Mouse (Mus musculus) liver, embryonic 12.5 days (tissue): ENCODE measurements around the gene Pes1. TPM values are rescaled to one million over a fixed set of nuclear protein-coding genes. Genes with fewer than 3 reads are reported as not detected.

Experiments
- ATAC-seq: fragments of 200-750 bp; cut with Nextera tagmentation; 2 replicates; pipeline ENCODE4 v1.8.0; 2017; ENCODE audit warnings: moderate number of reproducible peaks, mild to moderate bottlenecking, moderate library complexity
- H3K27ac ChIP-seq: fragments of 300-500 bp; sonication (generic); 2 replicates; pipeline ENCODE4 v1.5.1; 2016; ENCODE audit warnings: mild to moderate bottlenecking
- H3K27me3 ChIP-seq: fragments of 300-500 bp; sonication (generic); replicated peaks from 2 replicates; pipeline ENCODE4 v1.6.1; 2016; ENCODE audit warnings: mild to moderate bottlenecking, moderate library complexity
- H3K36me3 ChIP-seq: fragments of 300-500 bp; sonication (generic); 2 replicates; pipeline ENCODE4 v1.6.1; 2016; ENCODE audit warnings: mild to moderate bottlenecking, moderate library complexity
- H3K4me1 ChIP-seq: fragments of 300-500 bp; sonication (generic); 2 replicates; pipeline ENCODE4 v1.6.1; 2016
- H3K4me2 ChIP-seq: fragments of 300-500 bp; sonication (generic); 2 replicates; pipeline ENCODE4 v1.6.1; 2016; ENCODE audit warnings: mild to moderate bottlenecking, moderate library complexity
- H3K4me3 ChIP-seq: fragments of 300-500 bp; sonication (generic); 2 replicates; pipeline ENCODE4 v1.5.1; 2016; ENCODE audit warnings: mild to moderate bottlenecking, moderate library complexity
- H3K9ac ChIP-seq: fragments of 300-500 bp; sonication (generic); 2 replicates; pipeline ENCODE4 v1.6.1; 2016; ENCODE audit warnings: mild to moderate bottlenecking, moderate library complexity
- H3K9me3 ChIP-seq: fragments of 300-500 bp; sonication (generic); replicated peaks from 2 replicates; pipeline ENCODE4 v1.6.1; 2016; ENCODE audit warnings: mild to moderate bottlenecking, moderate library complexity
- WGBS: fragments of 180-500 bp; shearing (Covaris S2); methylation state at CpG from one replicate; pipeline ENCODE4 v1.1.7; 2016; ENCODE audit not compliant: insufficient replicate concordance; 5-methylcytosine and 5-hydroxymethylcytosine counted together
- polyA plus RNA-seq: library from polyadenylated mRNA; unstranded; fragments of >200 nt; fragmentation: Nextera tagmentation; extraction: Ambion mirVana; gene quantifications from 2 replicates; pipeline ENCODE4 v1.2.1, GENCODE M21; 2016

The Pes1 gene
- polyA plus RNA-seq, result 72.0 and 74.0 TPM in 2 replicates

GRCm38 (mm10) chr11:3963610-3964415 is at the start of gene Pes1:
Gene Pes1, plus strand, starts transcription at chr11:3963975.
- Histone ChIP-seq H3K36me3 (peaks cover 26% of the 10 kb centered on the region), H3K4me2 (peak within 1 kb of the TSS; percentile 84), H3K4me1 (peaks cover 31% of the 10 kb centered on the region), H3K9me3 (no peaks in the 10 kb centered on the region), H3K4me3 (peak within 1 kb of the TSS; percentile 84), H3K27me3 (peaks cover 4% of the 10 kb centered on the region; the same call in 1 of the 2 replicates), H3K9ac (peak within 1 kb of the TSS; percentile 84), H3K27ac (peak within 1 kb of the TSS; percentile 76)
- under 1% methylated on average over 31 of the region's 31 CpGs for WGBS
- peak; percentile 90 for ATAC-seq

GRCm38 (mm10) chr11:3914109-3914840 is 49.5 kb upstream of the Pes1 start, which contains the start of gene Slc35e4:
Gene Slc35e4, minus strand, starts transcription at chr11:3914664.
- peak; percentile 36 for ATAC-seq
- peak within 1 kb of the TSS; percentile 88 for H3K4me2 ChIP-seq
- peaks cover 22% of the 10 kb centered on the region for H3K4me1 ChIP-seq
- under 1% methylated on average over 27 of the region's 28 CpGs for WGBS
- H3K9me3 ChIP-seq, result no peaks in the 10 kb centered on the region
- H3K4me3 ChIP-seq, result peak within 1 kb of the TSS; percentile 57
- H3K36me3 ChIP-seq, result no peaks in the 10 kb centered on the region
- H3K27ac ChIP-seq, result peak within 1 kb of the TSS; percentile 32; the same call in 1 of the 2 replicates
- peaks cover 52% of the 10 kb centered on the region for H3K27me3 ChIP-seq
- peak within 1 kb of the TSS; percentile 55; the same call in 1 of the 2 replicates for H3K9ac ChIP-seq

- H3K9ac ChIP-seq, result no peak overlapping the region
- H3K27ac ChIP-seq, result no peak overlapping the region
- no peak overlapping the region for H3K4me2 ChIP-seq
- H3K4me3 ChIP-seq, result no peak overlapping the region
- whole genome bisulfite sequencing, result 39% methylated on average over 1 of the region's 1 CpGs
- 0 out of 2 replicates have a peak, but pooled peaks cover 6% of the 10 kb centered on the region for H3K36me3 ChIP-seq
- peaks cover 8% of the 10 kb centered on the region for H3K4me1 ChIP-seq
- peaks cover 22% of the 10 kb centered on the region for H3K27me3 ChIP-seq
- H3K9me3 ChIP-seq, result no peaks in the 10 kb centered on the region
- no peak for ATAC-seq
Measured at GRCm38 (mm10) chr11:3918738-3919137, 45.0 kb upstream of the Pes1 start.

- H3K4me2 ChIP-seq, result no peak overlapping the region
- no peak overlapping the region for H3K4me3 ChIP-seq
- no peak overlapping the region for H3K9ac ChIP-seq
- no peak overlapping the region for H3K27ac ChIP-seq
- no peaks in the 10 kb centered on the region for H3K4me1 ChIP-seq
- no peak for ATAC-seq
- 0 out of 2 replicates have a peak, but pooled peaks cover 6% of the 10 kb centered on the region for H3K36me3 ChIP-seq
- 73% methylated on average over 7 of the region's 7 CpGs for WGBS
- H3K27me3 ChIP-seq, result peaks cover 7% of the 10 kb centered on the region; the same call in 1 of the 2 replicates
- H3K9me3 ChIP-seq, result no peaks in the 10 kb centered on the region
Measured at GRCm38 (mm10) chr11:3920476-3920875, 43.3 kb upstream of the Pes1 start.

DNA sequence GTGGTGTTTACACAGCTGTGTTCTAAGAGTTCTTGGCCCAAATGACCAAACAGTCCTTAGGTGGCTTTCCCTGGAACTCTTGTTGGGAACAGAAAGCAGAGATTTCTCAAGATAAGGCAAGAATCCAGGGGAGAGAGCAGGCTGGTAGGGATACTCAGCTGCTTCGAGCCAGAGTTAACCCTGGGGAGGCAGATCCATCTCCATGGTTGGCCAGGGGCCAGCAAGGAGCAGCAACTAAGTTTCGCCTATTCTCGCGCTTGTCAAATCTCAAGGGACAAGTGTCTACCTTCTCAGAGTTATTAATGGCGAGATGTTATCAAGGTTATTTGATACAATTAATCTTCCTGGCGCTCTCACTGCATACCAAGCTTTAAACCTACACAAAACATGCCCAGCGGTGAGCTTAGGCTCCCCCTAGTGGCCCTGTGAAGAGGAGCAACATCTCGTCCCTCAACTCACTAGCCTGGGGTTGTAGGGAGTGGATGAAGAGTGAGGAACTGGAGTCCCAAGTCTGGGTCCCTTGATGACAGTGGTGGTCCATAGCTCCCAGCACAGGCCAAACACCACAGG is 42.4 kb upstream of the Pes1 start:
- Histone ChIP-seq H3K27ac (no peak overlapping the region), H3K9me3 (no peaks in the 10 kb centered on the region), H3K4me3 (no peak overlapping the region), H3K27me3 (0 out of 2 replicates have a peak, but pooled peaks cover 2% of the 10 kb centered on the region), H3K9ac (no peak overlapping the region), H3K4me2 (no peak overlapping the region), H3K36me3 (0 out of 2 replicates have a peak, but pooled peaks cover 9% of the 10 kb centered on the region), H3K4me1 (no peaks in the 10 kb centered on the region)
- WGBS, result 29% methylated on average over 8 of the region's 8 CpGs
- ATAC-seq, result peak; percentile 58; the same call in 1 of the 2 replicates

- Histone ChIP-seq H3K4me1 (no peaks in the 10 kb centered on the region), H3K36me3 (0 out of 2 replicates have a peak, but pooled peaks cover 9% of the 10 kb centered on the region), H3K27ac (no peak overlapping the region), H3K27me3 (no peaks in the 10 kb centered on the region), H3K9ac (no peak overlapping the region), H3K9me3 (no peaks in the 10 kb centered on the region), H3K4me2 (no peak overlapping the region), H3K4me3 (no peak overlapping the region)
- ATAC-seq, result no peak
- 82% methylated on average over 9 of the region's 9 CpGs for WGBS
Measured at GRCm38 (mm10) chr11:3922115-3922514, 41.7 kb upstream of the Pes1 start.

DNA sequence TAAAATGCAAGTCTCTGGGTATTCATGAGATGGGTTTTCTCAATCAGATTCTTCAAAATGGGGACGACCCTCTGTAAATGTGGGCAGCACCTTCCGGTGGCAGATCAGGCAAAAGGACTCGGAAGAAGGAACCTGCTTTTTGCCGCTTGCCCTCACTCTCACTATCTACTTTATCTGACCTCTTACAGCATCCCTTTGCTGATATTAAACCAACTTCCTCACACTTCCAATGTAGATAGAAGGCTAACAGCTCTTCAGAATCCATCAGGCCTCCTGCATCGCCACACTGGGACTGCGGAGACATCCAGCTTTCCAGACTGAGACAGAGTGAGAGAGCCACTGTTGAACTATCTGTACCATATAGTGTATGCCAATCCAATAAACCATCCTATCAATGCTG is 41.0 kb upstream of the Pes1 start:
- Histone ChIP-seq H3K4me3 (no peak overlapping the region), H3K27ac (no peak overlapping the region), H3K9me3 (no peaks in the 10 kb centered on the region), H3K9ac (no peak overlapping the region), H3K4me1 (no peaks in the 10 kb centered on the region), H3K4me2 (no peak overlapping the region), H3K27me3 (no peaks in the 10 kb centered on the region), H3K36me3 (0 out of 2 replicates have a peak, but pooled peaks cover 9% of the 10 kb centered on the region)
- ATAC-seq, result no peak
- WGBS, result 83% methylated on average over 6 of the region's 6 CpGs

DNA sequence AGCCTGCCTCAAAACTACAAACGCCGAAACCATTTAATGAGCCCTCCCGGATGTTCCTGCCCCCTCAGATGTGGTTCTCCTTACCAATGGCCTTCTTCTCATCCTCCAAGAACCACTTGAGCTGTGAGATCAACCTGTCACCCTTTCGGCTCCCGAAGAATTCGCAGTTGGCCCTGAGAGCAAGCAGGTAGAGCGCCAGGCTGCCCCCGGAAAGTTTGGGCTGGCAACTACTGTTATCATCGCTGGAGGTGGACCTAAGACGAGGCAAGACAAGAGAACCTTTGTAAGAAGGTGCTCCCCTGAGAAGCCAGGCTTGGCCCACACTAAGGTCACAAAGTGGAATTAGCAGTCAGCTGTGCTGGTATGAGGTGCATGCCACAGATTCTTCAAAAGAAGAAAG is 37.9 kb upstream of the Pes1 start:
- Histone ChIP-seq H3K36me3 (0 out of 2 replicates have a peak, but pooled peaks cover 9% of the 10 kb centered on the region), H3K27me3 (no peaks in the 10 kb centered on the region; the same call in 1 of the 2 replicates), H3K4me3 (no peak overlapping the region), H3K9ac (no peak overlapping the region), H3K9me3 (no peaks in the 10 kb centered on the region), H3K4me2 (no peak overlapping the region), H3K4me1 (peaks cover 9% of the 10 kb centered on the region), H3K27ac (no peak overlapping the region)
- no peak for ATAC-seq
- WGBS, result 78% methylated on average over 10 of the region's 10 CpGs

DNA sequence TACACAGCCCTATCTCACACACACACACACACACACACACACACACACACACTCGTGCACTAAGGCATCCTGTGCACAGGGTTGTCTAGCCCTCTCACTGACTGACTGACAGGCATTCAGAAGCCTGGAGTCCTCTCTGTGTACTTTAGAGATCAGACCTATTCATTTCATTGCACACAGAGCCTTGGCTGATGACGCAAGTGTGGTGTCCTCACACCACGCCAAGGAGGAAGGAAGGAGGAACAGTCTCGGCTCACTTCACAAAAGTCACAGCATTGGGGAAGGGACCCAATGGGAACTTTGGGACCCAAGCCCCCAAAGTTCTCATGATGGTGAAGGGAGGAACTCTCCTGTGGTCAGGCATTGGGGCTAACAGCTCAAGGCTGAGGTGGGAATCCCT is 33.8 kb upstream of the Pes1 start:
- Histone ChIP-seq H3K27me3 (no peaks in the 10 kb centered on the region; the same call in 1 of the 2 replicates), H3K36me3 (0 out of 2 replicates have a peak, but pooled peaks cover 3% of the 10 kb centered on the region), H3K9me3 (no peaks in the 10 kb centered on the region), H3K4me1 (peaks cover 28% of the 10 kb centered on the region), H3K4me3 (no peak overlapping the region), H3K9ac (no peak overlapping the region), H3K27ac (no peak overlapping the region), H3K4me2 (no peak overlapping the region)
- ATAC-seq, result no peak
- WGBS, result 32% methylated on average over 4 of the region's 4 CpGs

DNA sequence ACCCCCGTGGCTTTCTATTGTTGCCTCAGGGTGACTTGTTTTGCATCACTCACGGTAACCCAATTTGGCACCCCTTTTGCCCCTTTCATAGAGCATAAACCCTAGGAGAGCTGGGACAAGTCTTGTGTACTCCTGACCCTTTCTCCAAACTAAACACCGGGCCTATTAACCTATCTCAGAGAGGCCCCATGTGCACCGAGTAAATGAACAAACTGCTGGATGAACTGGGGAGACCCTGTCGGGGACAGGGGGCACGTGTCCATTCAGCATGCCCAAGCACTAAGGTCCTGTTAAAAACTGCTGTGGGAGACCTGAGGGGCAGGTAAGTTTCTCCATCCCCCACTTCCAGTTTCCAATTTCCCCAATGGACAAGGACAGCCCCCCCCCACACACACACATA is 32.8 kb upstream of the Pes1 start:
- no peaks in the 10 kb centered on the region; the same call in 1 of the 2 replicates for H3K27me3 ChIP-seq
- no peaks in the 10 kb centered on the region for H3K9me3 ChIP-seq
- H3K4me1 ChIP-seq, result peaks cover 28% of the 10 kb centered on the region
- 0 out of 2 replicates have a peak, but pooled peaks cover under 1% of the 10 kb centered on the region for H3K36me3 ChIP-seq
- H3K27ac ChIP-seq, result no peak overlapping the region
- H3K4me2 ChIP-seq, result peak overlapping the region; percentile 78
- H3K9ac ChIP-seq, result peak overlapping the region; percentile 65
- peak overlapping the region; percentile 61 for H3K4me3 ChIP-seq
- WGBS, result 26% methylated on average over 6 of the region's 6 CpGs
- no peak for ATAC-seq

DNA sequence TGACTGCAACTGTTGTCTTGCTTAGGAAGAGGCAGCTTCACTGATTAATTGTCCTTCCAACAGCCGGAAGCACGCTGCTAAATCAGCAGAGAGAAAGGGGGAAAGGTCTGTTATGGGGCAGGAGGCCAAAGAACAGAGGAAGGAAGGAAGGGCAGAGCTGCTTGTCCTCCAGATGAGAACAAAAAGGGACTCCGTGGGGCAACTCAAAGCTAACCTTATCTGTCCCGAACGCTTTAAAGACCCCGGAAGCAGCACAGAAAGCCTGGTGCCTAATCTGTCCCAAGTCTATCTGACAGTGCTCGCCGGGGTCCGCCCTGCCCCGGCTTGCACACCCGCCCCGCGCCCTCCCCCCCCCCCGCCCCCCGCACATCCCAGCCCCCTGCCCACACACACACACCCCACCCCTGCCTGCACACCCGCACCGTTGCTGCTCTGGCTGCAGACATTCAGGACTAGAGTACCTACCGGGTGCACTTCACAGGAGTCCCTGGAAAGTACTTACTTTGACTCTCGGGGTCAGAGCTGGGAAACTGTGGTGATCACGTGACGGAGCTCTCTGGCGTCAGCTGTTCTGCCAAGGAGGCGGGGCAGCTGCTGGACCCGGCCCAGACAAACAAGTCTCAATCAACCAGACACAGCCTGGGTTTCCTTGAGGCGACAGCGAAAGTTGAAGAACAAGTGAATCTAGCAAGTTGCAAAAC is 32.1 kb upstream of the Pes1 start, which contains the start of gene Tcn2:
TSS of gene Tcn2 (minus strand) at position 649 of the 701 bp plus-strand sequence.
- Histone ChIP-seq H3K9ac (peak within 1 kb of the TSS; percentile 65), H3K27ac (0 out of 2 replicates have a peak within 1 kb of the TSS, but pooled peaks have one; percentile 18), H3K27me3 (no peaks in the 10 kb centered on the region; the same call in 1 of the 2 replicates), H3K9me3 (no peaks in the 10 kb centered on the region), H3K4me3 (peak within 1 kb of the TSS; percentile 61), H3K4me1 (peaks cover 28% of the 10 kb centered on the region), H3K4me2 (peak within 1 kb of the TSS; percentile 78), H3K36me3 (no peaks in the 10 kb centered on the region)
- whole genome bisulfite sequencing, result under 1% methylated on average over 26 of the region's 26 CpGs
- ATAC-seq, result peak; percentile 84
